Mouse (Mus musculus) mature B cell (primary cell): ENCODE measurements around the gene Siae.

Source experiments
- in situ Hi-C: fragments of 300-500 bp; cut with MboI; formaldehyde crosslinking; loops from 2 replicates; pipeline ENCODE4 v1.14.3; 2019

Siae gene

GRCm38 (mm10) chr9:37572204-37572876 lies 16.8 kb downstream of the Siae start:
- in situ Hi-C loops = no loop called here

- in situ Hi-C loops = no loop called here
These were observed 21.0 kb downstream of the Siae start for GRCm38 (mm10) chr9:37576436-37576930.

- in situ Hi-C loops = no loop called here
These were observed 28.1 kb downstream of the Siae start for GRCm38 (mm10) chr9:37583594-37583993.

GRCm38 (mm10) chr9:37586718-37587117 lies 31.2 kb downstream of the Siae start:
- in situ Hi-C loops = no loop called here

- in situ Hi-C loops = no loop called here
These were observed 34.9 kb downstream of the Siae start for GRCm38 (mm10) chr9:37590381-37590780.

GRCm38 (mm10) chr9:37592025-37592424 lies 36.5 kb downstream of the Siae start:
- in situ Hi-C loops = no loop called here

GRCm38 (mm10) chr9:37592633-37593032 lies 37.1 kb downstream of the Siae start:
- in situ Hi-C loops = no loop called here

GRCm38 (mm10) chr9:37593690-37594089 lies 38.2 kb downstream of the Siae start:
- in situ Hi-C loops = no loop called here

- in situ Hi-C loops = no loop called here
These were observed 40.1 kb downstream of the Siae start for GRCm38 (mm10) chr9:37595570-37595969.

- in situ Hi-C loops = no loop called here
These were observed 43.1 kb downstream of the Siae start for GRCm38 (mm10) chr9:37598637-37599036.

- in situ Hi-C loops = no loop called here
These were observed 45.2 kb downstream of the Siae start for GRCm38 (mm10) chr9:37600538-37601205.

GRCm38 (mm10) chr9:37605089-37605488 lies 49.6 kb downstream of the Siae start:
- in situ Hi-C loops = no loop called here

GRCm38 (mm10) chr9:37609558-37609957 lies 54.1 kb downstream of the Siae start:
- in situ Hi-C loops = no loop called here

GRCm38 (mm10) chr9:37613182-37613910 lies 57.8 kb downstream of the Siae start, which contains the start of gene Spa17:
Gene Spa17, minus strand, starts transcription at chr9:37613722.
- in situ Hi-C loops = no loop called here

GRCm38 (mm10) chr9:37613911-37614280 lies 58.4 kb downstream of the Siae start:
- in situ Hi-C loops = no loop called here

- in situ Hi-C loops = no loop called here
These were observed 58.8 kb downstream of the Siae start for GRCm38 (mm10) chr9:37614316-37614715.

- in situ Hi-C loops = loop anchor here (5.0 kb wide), 1 partner anchor 153 kb away; no protein-coding TSS in a partner anchor
These were observed 59.7 kb downstream of the Siae start for GRCm38 (mm10) chr9:37615220-37615619.

GRCm38 (mm10) chr9:37616770-37617169 lies 61.3 kb downstream of the Siae start:
- in situ Hi-C loops = loop anchor here (5.0 kb wide), 1 partner anchor 154 kb away; no protein-coding TSS in a partner anchor

GRCm38 (mm10) chr9:37621290-37621689 lies 65.8 kb downstream of the Siae start:
- in situ Hi-C loops = no loop called here

GRCm38 (mm10) chr9:37623981-37624380 lies 68.5 kb downstream of the Siae start:
- in situ Hi-C loops = no loop called here

GRCm38 (mm10) chr9:37624502-37624901 lies 69.0 kb downstream of the Siae start:
- in situ Hi-C loops = no loop called here

- in situ Hi-C loops = no loop called here
These were observed 69.6 kb downstream of the Siae start for GRCm38 (mm10) chr9:37625129-37625528.

GRCm38 (mm10) chr9:37625641-37626040 lies 70.1 kb downstream of the Siae start:
- in situ Hi-C loops = no loop called here
